Mouse (Mus musculus): ENCODE results near the gene Tmem253.

- no peak for TF ChIP-seq POLR2A (IDR thresholded peaks at IDR 0.05; ENCODE audit: borderline replicate concordance, extremely low read depth, insufficient read depth, insufficient read length, poor library complexity, severe bottlenecking)
- TF ChIP-seq CTCF (IDR thresholded peaks at IDR 0.05; ENCODE audit: borderline replicate concordance, extremely low read depth, insufficient read depth, insufficient read length): no peak
Observed at GRCm38 (mm10) chr14:52022244-52022708, 6.8 kb downstream of the Tmem253 start.

All from brain, embryonic 14.5 days (tissue).